Mouse (Mus musculus) thymus, adult 2 months (tissue): Measurements from ENCODE around the gene Irgc1.

Experiments used
- CTCF ChIP-seq: fragments of 200-500 bp; IDR thresholded peaks from 2 replicates; pipeline ENCODE4 v1.5.1; 2012; ENCODE audit warnings: mild to moderate bottlenecking, control low read depth, low read length, moderate library complexity, borderline replicate concordance; ENCODE audit not compliant: control insufficient read depth, poor library complexity, insufficient read depth; ENCODE audit errors: extremely low read depth
- POLR2A ChIP-seq: fragments of 200-500 bp; IDR thresholded peaks from 2 replicates; pipeline ENCODE4 v1.6.1; 2012; ENCODE audit warnings: mild to moderate bottlenecking, low read length, control low read depth, moderate library complexity; ENCODE audit not compliant: control insufficient read depth, poor library complexity, insufficient read depth; ENCODE audit errors: extremely low read depth

- no peak for TF ChIP-seq POLR2A
- TF ChIP-seq CTCF = no peak
Measured at GRCm38 (mm10) chr7:24488303-24488702, 36.2 kb upstream of the Irgc1 start.
